Mouse (Mus musculus) G1E (cell line): ENCODE measurements around the gene Pde10a.

Source experiments
- CTCF ChIP-seq: IDR thresholded peaks from 2 replicates; pipeline ENCODE4 v1.5.1; 2012; ENCODE audit warnings: low read depth, low read length, inconsistent platforms, mixed read lengths
- GATA1 ChIP-seq: IDR thresholded peaks from 2 replicates; pipeline ENCODE4 v1.6.1; 2012; ENCODE audit warnings: borderline replicate concordance, low read length, inconsistent platforms, mixed read lengths
- GATA2 ChIP-seq: IDR thresholded peaks from 2 replicates; pipeline ENCODE4 v1.6.1; 2012; ENCODE audit warnings: low read depth, low read length, inconsistent platforms, borderline replicate concordance
- TAL1 ChIP-seq: conservative IDR thresholded peaks from 2 replicates; pipeline ENCODE4 v1.6.1; 2012; ENCODE audit warnings: low read depth, low read length, inconsistent platforms, mixed read lengths

GRCm38 (mm10) chr17:8936603-8937002 lies 411.4 kb downstream of the Pde10a start:
- no peak for TF ChIP-seq TAL1
- TF ChIP-seq GATA1: no peak
- TF ChIP-seq CTCF: no peak
- TF ChIP-seq GATA2: no peak
